Mouse (Mus musculus) left cerebral cortex, postnatal 36 days (tissue): ENCODE results near the gene Cttnbp2nl. TPM values are rescaled to one million over a fixed set of nuclear protein-coding genes. Genes with fewer than 3 reads are reported as not detected.

Source experiments
- DNase-seq, 2 experiments: peaks; one replicate each; pipeline ENCODE4 v3.0.0; 2021 to 2022; ENCODE audit warnings: low spot score in 2 of 2, mixed read lengths in 1 of 2
- intact Hi-C: fragments of 180-260 bp; cut with DNase I; formaldehyde crosslinking; loops from one replicate; pipeline ENCODE4 v1.15.1; 2025
- total RNA-seq, 2 experiments: library from RNA; stranded (reverse); gene quantifications; 2 replicates each; pipeline ENCODE4 v1.2.3; 2021

Gene Cttnbp2nl
- total RNA-seq, 2 experiments from 2014 or later, result 24.3 to 25.4 TPM

DNA sequence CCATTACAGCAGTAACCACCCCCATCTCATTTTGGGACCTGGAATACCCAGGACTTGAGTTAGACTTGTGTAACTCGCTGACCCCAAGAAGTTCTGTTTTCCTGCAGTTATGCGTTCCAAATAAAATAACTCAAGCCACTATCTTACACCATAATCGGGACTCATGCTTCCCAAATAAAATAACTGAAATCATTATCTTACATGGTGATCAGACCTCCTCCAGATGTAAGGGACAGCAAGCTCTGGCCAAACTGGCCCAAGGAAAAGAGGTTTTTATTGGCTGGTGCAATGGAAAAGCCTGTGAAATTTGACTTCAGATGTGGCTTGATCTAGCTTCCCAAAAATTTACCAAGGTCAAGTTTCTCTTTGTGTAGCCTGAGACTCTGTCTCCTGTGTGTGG lies 8.6 kb upstream of the Cttnbp2nl start:
- intact Hi-C loops, result no loop called here

DNA sequence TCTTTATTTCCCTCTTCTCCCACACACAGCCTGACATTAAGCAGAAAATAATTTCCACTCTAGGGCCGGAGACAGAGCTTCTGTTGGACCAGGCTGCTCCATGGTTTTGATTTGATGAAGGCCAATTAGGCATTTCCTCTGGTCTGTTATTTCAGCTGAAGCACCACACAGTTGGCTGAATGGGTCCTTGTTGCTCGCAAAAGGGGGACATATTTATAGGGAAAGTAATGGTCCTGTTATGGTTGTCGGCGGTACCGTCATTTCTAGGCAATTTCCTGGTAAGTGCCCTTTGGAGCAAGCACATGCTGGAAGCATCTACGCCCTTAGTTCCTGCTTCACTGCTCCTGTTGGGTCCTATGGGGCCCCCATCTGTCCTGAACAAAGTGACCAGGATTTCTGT lies 8.0 kb upstream of the Cttnbp2nl start:
- intact Hi-C loops, result no loop called here
- DNase-seq, result no peak

More for the DNA sequence above, 8.6 kb upstream of the Cttnbp2nl start:
- no peak for DNase-seq

DNA sequence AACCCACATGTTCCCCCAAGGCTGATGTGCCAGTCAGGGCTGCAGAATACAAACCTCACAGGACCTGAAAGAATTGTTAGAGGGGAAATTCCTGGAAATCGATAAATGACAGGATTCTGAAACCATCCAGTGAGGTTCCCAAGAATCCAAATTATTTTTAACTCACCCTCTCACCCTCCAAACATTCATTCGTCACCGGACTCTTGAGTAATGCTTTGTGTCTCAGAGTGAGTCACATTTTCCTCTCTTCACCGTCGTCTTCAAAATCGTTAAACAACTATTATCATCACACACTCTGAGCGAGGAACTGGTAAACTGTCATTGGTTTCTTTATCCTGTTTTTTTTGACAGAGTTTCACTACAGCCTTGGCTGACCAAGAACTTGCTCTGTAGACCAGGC lies 7.0 kb upstream of the Cttnbp2nl start:
- intact Hi-C loops, result loop anchor here (1.0 to 5.0 kb wide), 4 partner anchors 68 to 348 kb away; no protein-coding TSS in a partner anchor
- no peak for DNase-seq

DNA sequence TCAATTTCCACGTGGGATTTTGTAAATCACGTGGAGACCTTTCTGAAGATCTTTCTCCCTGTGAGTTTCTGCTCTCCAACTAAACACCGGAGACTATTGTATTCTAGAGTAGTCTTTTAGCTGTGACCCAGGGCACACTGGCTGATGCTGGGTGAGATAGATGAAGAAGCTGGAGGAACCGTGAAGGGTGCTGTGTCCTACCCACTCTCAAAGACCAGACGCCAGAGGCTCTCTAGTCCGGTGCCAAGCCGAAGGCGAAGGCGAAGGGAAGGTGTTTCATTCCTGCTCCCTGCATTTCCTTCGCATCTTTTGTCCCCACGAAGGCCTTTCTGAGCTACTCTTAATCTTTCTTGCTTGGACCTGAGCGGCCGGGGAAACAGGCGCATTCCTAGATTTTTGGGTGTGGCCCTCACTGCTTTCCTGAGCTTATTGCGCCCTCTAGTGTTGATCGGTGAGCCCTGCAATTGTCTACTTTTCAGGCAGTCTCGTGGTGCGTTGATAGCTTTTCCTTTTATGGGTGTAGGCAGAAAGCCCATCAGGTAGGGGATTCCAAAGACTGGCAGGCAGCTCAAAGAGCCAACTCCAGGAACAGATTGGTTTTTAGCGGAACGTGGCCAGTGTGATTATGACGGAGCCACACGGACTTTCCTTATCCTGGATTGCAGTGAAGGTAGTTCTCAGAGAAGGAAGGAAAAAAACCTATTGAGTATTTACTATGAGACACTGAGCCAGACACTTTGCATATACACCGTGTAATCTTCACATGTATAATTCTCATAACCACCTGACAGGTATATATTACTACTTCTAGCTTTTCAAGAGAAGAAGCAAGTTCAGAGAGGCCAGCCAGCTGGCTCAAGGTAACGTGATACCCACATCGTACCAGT lies 5.9 kb upstream of the Cttnbp2nl start:
- peak; percentile 84 to 89 for DNase-seq
- intact Hi-C loops, result loop anchor here (1.0 to 5.0 kb wide), 4 partner anchors 67 to 347 kb away; no protein-coding TSS in a partner anchor

DNA sequence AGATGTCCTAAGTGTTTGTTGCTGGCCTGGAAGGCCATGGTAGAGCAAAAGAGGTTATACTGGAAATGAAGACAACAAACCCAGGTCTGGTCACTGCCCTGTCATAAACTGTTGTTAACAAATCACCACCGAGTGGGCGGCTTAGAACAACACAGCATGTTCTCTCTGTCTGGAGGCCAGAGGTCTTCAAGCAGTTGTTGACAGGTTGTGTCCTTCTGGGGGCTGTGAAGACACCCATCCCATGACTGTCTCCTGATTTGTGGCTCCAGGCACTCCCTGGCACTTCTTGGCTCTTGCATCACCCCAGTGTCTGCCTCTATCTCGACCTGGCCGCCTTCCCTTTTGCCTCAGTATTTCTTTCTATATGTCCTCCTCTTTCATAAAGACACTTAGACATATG lies 2.7 kb upstream of the Cttnbp2nl start:
- no peak for DNase-seq
- intact Hi-C loops, result loop anchor here (1.0 to 5.0 kb wide), 4 partner anchors 63 to 343 kb away; no protein-coding TSS in a partner anchor

DNA sequence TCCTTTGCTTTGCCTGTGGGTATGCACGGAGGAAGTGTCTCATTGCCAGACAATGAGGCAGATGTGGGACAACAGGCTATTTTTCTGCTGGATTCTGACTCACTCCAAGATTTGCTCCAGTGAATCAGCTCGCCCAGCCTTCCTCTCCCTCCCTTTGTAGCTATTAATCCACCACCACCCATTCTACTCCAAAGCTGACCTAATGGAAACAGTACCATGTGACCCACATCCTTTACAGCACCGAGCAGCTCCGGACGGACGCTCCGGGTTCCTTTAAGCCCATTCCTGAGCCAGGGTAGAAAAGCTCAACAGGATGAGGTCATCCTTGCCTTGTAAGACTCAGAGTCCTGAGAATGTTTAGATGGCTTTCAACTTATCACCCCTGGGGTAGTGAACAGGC lies 2.0 kb upstream of the Cttnbp2nl start:
- no peak for DNase-seq
- intact Hi-C loops, result loop anchor here (1.0 to 5.0 kb wide), 6 partner anchors 48 to 343 kb away; partner anchors contain the start of genes Capza1 and St7l

DNA sequence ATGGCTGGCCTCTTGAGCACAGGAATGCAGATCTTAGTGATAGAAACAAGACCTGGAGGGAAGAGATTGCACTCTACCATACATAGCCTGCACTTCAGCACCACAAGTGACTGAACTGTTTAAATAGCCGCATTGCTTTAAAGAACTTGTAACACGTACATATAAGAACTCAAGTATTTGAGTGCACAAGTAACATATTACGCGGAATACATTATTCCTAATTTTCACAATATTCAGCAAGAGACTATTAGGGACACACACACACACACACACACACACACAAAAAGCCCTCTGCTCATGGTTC lies 704 bp upstream of the Cttnbp2nl start:
- intact Hi-C loops, result loop anchor here (5.0 kb wide), 2 partner anchors 46 to 191 kb away; partner anchors contain the start of genes Capza1 and St7l
- DNase-seq, result no peak

DNA sequence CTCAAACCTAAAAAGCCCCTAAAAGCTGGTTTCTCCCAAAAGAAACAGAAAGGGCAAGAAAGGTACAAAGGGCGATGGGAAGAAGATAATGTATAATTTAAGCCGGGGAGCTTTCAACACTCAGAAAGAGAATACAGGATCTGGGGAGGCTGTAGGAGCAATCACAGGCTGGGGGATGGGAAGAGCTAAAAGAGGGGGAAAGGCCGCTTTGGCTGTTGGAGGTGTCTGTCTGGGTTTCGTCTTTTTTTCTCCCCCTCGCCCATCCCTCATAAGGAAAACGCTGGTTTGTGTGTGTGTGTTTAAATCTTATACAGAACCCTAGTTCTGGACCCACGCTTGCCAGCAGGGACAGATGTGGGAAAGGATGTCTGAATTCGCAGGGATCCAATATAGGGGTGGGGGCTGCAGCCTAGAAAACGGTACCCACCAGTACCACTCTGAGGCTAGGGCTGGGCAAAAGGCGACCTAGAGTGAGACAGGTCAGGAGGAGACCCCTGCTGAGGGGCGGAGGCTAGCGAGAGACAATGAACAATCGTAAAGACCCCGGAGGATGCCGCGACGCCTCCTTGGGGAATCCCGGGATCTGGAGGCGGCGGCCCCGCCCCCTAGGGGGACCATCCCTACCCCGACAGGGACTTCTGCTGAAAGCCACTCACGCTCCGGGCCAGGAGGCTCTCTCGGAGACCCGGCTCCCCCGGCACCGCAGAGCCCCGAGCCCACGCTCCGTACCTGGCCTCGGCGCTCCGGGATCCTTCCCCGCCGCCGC lies 592 bp downstream of the Cttnbp2nl start:
- no peak for DNase-seq
- intact Hi-C loops, result loop anchor here (5.0 kb wide), 2 partner anchors 45 to 190 kb away; partner anchors contain the start of genes Capza1 and St7l

DNA sequence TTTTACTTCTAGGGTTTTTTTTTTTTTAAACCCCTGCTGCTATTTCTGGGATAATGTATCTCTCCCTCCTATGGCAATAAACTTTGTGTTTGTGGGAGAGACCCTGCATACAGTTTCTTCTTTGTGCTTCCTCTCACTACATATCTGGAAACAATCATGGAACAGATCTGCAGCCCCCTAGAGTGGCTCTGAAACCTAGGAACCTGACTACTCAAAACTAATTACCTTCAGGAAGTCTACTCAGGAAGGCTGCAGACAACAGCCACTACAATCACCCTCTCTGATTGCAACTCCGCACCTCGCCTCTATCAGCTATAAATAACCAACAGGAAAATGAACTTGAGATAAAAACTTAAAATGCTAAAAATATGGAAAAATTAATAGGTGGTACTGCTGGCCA lies 1.8 kb downstream of the Cttnbp2nl start:
- no peak for DNase-seq
- intact Hi-C loops, result loop anchor here (5.0 kb wide), 2 partner anchors 44 to 189 kb away; partner anchors contain the start of genes Capza1 and St7l

DNA sequence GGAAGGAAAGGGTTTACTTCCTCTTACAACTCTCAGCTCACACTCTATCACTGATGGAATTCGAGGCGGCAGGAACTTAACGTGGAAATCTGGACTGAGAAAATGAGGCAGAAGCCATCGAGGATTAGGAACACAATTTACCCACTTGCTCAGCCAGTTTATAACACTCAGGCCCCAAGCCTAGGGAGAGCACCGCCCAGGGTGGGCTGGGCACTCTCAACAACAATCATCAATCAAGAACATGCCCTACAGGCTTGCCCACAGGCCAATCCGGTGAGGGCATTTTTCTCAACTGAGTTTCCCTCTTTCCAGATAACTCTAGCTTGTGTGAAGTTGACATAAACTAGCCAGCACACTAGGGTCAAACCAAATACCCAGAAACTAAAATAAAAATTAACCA lies 3.1 kb downstream of the Cttnbp2nl start:
- intact Hi-C loops, result loop anchor here (5.0 kb wide), 2 partner anchors 43 to 188 kb away; partner anchors contain the start of genes Capza1 and St7l
- DNase-seq, result no peak

DNA sequence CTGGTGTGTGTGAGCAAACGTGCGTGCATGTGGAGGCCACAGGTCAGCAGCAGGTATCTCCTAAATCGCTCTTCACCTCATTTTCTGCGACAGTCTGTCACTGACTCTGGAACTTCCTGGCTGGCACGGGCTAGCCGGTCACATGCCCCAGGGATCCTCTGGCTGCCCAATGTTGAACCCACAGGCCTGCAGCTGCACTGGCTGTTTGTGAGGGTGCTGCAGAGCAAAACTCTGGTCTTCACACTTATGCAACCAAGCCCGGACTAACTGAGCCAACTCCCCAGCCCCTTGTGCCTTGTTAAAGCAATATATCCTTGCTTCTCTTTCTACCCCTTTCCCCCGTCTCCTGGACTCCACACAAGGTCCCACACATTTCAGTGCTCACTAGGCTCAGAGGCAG lies 5.3 kb downstream of the Cttnbp2nl start:
- peak; percentile 18 to 34 for DNase-seq
- intact Hi-C loops, result no loop called here

DNA sequence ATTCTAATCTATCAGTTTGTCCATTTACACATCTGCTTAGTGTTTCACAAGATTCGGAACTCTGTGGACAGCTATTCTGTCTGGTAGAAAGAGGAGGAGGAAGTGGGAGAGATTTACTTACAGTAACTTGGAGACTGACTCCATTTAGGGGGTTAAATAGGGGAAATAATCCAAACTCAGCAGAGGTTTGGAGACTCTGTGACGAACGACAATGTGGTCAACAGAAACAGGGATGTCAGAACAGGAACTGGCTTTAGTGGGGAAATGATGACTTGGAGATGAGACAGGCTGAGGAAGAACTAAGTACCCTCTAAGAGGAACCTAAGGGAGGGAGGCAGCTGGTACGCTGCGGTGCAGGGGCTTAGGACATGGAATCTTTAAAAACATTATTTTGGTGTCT lies 6.1 kb downstream of the Cttnbp2nl start:
- DNase-seq, result no peak
- intact Hi-C loops, result no loop called here

DNA sequence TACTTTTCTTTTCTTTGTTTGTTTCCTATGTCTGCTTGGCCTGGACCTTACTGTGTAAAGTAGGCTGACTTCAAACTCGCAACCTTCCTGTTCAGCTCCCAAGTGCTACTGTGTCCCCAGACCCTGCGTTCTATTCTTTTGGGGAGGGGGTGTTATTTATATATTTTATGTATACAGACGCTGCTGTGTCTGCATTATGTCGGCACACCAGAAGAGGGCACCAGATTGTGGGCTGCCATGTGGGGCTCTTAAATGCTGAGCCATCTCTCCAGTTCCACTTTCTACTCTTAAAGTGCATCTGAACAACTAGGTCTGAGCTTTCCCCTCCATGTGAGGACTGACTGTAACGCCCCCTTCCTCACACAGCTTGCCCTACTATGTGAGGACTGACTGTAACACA lies 9.2 kb downstream of the Cttnbp2nl start:
- no peak for DNase-seq
- intact Hi-C loops, result no loop called here

DNA sequence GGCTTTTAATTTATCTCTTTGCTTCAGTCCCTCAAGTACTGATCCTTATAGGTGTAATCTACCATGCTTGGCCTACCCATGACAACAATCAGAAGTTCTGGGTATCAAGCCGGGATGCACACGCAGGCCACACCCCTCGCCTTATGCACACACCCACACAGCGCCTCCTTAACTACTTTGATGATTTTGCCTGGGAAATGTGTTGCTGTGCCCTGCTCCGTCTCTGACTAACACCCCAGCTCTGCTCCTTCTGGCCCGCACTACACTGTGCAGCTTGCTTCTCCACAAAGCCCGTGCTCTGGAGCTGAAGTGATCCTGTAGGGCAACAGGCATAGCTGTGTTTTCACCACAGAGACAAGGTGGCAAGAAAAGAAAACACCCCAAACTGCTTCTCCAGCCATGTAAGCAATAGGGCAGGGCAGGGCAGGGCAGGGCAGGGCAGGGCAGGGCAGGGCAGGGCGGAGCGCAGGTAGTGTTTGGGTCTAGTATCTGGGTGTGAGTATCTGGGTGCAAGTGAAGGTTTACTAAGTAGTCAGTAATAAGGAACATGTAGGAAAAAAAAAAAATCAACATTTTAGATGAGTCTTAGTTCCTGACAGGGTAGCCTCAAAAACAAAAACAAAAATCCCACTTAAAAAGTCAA lies 11.8 kb downstream of the Cttnbp2nl start:
- DNase-seq, result peak in 1 of 2 experiments; percentile 18
- intact Hi-C loops, result no loop called here

DNA sequence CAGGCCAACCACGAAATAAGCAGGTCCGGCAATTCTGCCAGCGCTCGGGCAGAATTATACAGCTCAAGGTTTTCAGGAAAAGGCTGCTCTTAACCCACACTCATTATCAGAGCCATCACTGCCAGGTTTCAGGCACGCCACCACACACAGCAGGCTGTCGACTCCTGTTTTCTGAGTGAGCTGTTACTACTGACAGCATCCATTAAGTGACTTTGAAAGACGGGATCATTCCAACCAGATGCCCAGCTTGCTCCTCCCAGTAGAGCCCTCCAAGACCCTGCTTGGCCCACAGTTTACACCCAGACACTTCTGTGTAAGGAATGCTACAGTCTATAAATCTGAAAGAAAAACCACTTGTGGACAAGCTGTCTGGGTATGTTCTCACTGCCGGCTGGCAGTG lies 12.9 kb downstream of the Cttnbp2nl start:
- no peak for DNase-seq

DNA sequence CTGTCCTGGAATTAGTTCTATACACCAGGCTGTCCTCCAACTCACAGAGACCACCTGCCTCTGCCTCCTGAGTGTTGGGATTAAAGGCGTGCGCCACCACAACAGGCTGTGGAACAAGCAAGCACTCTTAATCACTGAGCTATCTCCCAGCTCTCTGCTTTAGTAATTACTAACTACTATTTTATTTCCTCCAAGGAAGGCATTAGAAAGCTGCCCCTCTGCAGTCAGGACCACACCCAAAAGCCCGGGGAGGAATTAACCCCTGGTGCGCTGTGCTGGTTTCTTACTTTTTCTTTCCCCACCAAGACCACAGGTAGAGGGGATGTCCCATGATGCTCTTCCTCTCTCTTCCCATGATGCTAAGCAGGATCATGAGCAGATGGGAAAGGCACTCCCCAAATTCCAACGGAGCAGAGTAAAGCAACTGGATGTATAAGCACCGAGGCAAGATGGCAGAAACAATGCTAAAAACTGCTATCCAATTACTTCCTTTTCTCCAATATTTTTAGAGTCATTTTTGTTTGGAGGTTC lies 15.6 kb downstream of the Cttnbp2nl start:
- DNase-seq, result no peak

More for the DNA sequence above, 12.9 kb downstream of the Cttnbp2nl start:
- intact Hi-C loops, result no loop called here

DNA sequence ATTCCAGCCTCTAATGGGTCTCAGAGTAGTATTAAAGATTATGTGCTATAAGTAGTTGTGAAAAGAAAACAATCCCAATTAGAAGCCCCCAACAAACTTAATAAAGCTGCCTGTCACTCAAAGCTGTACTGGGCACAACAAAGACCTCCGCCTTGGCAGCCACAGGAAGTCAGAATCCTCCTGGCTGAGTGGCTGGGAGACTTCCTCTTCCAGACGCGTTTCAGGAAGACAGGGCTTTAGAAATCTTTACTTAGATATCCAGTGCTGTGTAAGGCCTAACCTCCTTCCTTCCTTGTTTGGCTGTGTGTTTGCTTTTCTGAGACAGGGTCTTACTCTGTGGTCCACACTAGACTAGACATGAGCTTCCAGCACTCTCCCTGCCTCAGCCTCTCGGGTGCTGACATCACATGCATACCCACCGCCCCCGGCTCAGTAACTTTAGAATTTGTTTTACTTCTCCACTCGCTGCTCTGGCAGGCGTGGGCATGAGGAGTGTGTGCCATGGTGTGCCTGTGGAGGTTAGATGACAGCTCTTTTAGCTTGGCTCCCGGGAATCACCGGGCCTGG lies 16.6 kb downstream of the Cttnbp2nl start:
- peak in 1 of 2 experiments; percentile 20 for DNase-seq

More for the DNA sequence above, 15.6 kb downstream of the Cttnbp2nl start:
- intact Hi-C loops, result no loop called here

DNA sequence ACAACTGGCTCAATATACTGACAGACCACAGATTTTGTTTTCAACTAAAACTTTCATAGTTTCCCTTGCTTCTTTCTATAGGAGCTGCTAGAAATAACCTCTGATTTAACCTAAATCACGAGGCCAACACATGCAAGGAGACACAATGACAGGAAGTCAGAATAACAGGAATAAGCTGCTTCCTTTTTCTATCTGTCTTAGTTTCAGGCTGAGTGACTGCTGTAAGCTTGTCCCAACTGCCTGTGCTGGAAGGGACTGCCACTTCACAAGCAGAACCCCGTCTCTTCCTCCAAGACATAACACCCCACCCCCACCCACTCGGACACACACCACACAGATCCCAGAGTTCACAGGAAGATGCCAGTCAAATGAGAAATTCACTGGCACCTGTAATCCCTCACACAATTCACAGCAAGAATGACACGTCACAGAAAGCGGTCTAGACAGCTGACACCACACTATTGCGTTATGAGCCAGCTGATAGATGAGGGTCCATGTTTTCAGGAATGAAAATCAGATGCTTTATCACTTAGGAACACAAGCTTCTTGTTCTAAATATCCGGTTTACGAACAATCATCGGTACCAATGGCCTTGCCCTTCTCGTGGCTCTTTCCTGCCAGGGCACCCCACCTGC lies 29.5 kb downstream of the Cttnbp2nl start:
- intact Hi-C loops, result no loop called here
- DNase-seq, result no peak

More for the DNA sequence above, 16.6 kb downstream of the Cttnbp2nl start:
- intact Hi-C loops, result no loop called here
